Mouse (Mus musculus): ENCODE measurements around the gene Ybx3. TPM values are rescaled to one million over a fixed set of nuclear protein-coding genes. Genes with fewer than 3 reads are reported as not detected.

Gene Ybx3
- total RNA-seq (2021), result 100 to 1,000 TPM; 642 to 665 TPM
- long read RNA-seq, experiment 1, transcript Ybx3-201 (10 exons, 1,853 nt), result minor isoform, 297 of 1,244 reads
- long read RNA-seq, experiment 1, transcript Ybx3-202 (9 exons, 1,684 nt), result major isoform, 873 of 1,244 reads
- long read RNA-seq, experiment 1, partial matches to known transcripts, result 14 of 1,244 reads
- long read RNA-seq, experiment 1, other reads (novel, unspliced or antisense), result 59 of 1,244 reads
- long read RNA-seq, experiment 2, transcript Ybx3-202 (9 exons, 1,684 nt), result major isoform, 931 of 1,283 reads
- long read RNA-seq, experiment 2, transcript Ybx3-201 (10 exons, 1,853 nt), result minor isoform, 261 of 1,283 reads
- long read RNA-seq, experiment 2, partial matches to known transcripts, result 16 of 1,283 reads
- long read RNA-seq, experiment 2, other reads (novel, unspliced or antisense), result 74 of 1,283 reads

DNA sequence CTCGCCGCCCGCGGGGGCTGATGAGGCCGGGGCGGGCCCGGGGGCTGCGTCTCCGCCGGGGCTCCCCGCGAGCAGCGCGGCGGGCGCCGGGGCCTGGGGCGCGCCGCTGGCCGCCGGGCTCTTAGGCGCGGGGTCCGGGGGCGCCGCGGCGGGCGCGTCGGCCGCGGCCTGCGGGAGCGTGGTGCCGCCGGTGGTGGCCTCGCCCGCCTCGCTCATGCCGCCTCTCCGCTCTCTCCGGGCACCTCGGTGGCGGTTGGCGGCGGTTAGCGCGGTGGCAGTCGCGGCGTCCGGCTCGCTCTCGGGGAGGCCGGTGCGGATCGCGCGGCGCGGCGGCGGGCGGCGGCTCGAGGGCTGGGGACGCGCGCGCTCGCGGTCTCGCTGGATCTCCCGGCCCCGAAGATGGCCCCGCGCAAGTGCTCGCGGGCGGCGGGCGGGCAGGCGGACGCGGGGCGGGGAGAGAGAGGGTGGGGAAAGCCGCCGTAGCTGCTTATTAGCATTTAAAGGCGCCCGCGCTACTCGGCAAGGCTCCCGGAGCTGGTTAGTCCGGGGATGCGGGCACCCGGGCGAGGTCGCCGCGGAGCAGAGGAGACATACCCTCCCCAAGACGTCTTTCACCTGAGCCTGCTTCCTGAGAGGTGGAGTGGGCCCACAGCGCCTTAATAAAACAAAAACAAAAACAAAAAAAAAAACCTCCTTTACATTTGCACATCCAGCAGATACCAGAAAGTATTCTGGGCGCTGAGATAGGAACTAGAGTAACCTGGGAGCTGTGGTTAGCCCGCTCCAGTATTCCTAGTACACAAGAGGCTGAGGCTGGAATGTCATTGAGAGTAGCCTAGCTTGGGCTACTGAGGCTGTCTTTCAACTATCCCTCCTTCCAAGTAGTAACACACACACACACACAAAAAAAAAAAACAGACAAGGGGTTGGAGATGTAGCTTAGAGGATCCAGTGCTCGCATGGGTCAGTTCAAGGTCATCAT is at the start of gene Ybx3:
Ybx3 (minus strand) TSS at position 437 of the 982 bp plus-strand sequence.
- peak; percentile 88 for DNase-seq

GRCm38 (mm10) chr6:131436626-131437025 is 48.4 kb upstream of the Ybx3 start:
- no peak for DNase-seq

DNA sequence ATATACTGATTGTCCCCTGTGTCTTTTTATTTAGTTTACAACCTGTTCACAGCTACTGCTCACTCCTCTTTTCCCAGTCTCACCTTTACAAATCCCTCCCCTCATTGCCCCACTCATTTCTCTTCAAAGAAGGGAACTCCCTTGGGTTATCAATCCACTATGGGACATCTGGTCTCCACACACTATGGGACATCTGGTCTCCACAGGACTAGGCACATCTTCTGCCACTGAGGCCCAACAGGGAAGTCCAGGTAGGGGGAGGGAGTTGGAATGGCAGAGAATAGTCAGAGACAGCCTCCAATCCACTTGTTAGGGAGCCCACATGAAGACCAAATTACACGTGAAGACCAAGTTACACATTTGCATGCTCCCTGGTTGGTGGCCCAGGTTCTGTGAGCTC is 45.8 kb upstream of the Ybx3 start:
- DNase-seq, result no peak

DNA sequence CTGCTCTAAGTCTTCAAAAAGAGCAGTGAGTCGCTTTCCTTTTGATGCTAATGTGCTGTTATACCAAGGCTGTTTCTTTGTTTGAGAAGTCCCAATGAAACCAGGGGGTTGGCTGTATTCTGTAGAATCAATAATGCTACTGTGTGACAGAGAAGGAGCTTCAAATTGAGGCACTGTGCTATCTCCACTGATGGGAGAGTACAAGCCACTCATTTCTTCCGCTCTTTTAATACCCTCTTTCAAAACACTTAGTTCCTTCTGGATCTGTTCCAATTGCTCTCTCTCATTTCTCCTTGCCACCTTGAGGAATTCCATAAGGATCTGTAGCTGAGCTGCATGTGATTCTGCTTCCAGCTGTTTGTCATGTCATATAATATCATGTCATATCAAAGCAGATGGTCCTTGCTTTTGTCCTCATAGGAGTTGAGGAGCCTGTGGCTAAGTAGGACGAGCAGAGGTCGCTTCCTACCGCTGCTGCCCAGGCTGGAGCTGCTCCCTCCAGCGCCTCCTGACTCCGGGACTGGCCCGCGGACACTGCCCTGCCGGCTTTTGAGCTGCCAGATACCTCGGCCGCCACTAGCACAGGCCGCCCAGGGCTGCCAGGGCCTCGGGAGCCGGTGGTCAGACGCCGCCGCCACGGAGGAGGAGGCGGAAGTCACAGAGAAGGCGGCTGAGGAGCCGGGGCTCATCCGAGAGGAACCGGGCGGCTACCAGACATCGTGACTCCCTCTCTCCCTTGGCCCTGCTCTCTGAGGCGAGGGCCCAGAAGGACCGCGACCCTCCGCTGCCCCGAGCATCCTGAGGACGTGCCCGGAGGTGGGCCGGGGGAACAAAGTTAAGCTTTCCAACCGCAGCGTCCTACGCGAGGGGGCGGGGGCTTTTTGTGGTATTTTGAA is 45.1 kb upstream of the Ybx3 start:
- DNase-seq, result peak; percentile 9

DNA sequence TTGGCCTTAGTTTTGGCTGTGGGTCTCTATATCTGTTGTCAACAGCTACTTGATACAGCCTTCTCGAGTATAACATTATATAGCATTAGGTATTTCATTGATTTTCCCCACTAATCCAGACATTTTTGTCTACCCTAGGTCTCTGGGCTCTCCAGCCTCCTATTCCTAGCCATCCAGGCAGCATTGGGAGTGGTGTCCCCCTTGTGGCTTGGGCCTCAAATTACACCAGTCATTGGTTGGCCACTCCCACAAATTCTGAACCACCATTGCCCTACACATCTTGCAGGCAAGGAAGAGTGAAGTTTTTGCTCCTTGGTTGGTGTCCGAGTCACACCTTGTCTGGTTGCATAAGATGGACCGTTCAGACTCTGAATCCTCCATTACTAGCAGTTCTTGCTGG is 33.3 kb upstream of the Ybx3 start:
- peak; percentile 14 for DNase-seq

DNA sequence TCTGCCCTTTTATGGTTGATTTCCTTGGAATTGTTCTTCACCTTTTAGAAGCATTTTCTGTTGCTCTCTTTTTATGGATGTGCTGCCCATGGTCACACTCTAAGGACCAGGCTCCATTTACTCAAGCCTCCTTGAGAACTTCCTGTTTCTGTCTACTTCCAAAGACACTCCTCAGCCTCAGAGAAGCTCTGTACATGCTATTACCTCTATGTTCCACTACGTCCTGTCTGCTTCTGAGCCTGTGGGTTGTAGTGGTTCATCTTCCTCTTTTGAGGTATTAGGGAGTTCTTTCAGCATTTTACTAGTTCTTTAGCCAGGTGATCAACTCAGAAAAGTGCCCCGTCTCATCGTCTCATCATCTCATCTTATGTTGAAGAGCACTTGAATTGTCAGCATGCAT is 31.3 kb upstream of the Ybx3 start:
- no peak for DNase-seq

DNA sequence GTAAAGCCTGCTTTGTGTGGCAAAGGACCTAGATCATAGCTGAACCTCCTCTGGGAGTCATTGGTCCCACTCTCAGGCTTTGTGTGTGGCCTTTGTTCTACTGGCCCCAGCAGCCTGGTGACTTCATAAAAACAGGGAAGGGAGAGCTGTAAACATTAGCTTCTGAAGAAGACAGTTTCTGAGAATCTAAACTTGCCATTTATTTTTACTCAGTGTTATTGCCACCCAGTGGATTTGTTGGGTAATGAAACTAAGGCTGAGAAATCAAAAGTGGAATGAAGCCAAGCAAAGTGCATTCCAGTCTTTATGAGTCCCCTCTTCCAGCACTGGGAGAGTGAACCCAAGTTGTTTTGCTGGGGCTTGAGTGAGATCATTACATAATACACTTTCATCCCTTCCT is 30.5 kb upstream of the Ybx3 start:
- DNase-seq, result peak; percentile 5

DNA sequence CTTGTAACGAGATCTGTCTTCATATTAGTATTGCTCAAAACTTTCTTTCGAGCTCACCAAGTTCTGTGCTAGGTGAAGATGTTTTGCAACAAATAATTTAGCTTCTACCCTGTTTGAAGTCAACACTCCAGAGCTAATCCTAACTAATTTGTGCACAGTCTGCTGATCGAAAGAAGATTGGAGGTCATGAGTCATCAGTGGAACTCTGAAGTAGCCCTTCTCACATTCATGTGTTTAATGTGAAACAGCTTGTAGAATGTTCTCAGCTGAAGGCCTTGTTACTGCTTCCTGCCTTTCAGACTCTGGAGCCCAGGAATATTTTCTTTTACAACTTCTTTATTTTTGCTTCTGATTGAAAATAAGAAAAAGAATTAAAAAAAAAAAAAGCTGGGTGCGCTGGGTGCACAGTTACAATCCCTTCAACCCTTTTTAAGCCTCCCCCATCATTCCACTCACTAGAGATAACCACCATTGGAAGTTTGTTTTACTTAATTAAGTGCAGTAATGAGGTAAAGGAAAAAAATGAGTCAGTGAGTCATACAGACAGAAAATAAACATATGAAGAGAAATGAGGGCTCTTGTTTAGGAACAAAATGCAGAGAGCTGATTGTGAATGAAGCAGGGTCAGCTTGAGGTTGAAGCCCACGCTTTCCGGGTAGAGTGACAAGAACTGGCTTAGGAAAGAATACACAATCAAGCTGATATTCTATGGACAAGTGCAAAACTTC is 23.0 kb upstream of the Ybx3 start:
- no peak for DNase-seq

DNA sequence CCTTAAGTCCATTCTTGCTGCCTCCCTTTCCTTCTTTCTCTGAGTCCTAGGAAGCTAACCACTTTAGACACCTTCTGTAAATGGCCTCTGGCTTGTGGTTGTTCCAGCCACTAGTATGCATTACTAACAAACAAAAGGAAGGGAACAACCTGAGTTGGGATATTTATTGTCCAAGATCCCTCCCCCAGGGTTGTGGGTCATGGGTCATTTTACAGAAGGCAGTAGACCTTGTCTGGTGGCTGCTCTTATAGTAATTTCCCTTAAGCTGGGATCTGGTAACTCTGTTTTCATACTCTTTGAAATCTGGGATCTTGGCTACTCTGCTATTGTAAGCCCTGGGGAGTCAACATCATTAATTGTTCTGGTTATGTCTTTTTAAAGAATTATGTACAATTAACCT is 18.7 kb upstream of the Ybx3 start:
- no peak for DNase-seq

DNA sequence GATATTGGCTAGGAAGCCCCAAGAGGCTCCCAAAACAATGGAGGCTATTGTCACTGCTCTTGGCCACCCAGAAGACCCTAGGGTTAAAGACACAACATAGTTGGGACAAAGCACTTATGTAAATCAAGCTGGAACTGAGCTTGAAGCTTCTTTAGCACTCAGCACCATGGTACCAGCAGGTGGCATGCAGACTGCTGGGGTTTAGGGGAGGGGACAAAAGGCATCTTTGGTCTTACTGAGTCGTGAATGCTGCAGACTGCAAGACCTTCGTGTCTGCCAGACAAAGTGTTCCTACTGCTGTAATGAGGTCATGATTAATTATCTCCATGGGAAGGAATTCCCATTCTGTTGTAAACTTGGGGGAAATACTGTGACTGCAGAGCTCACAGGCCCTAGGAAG is 17.6 kb upstream of the Ybx3 start:
- DNase-seq, result no peak

DNA sequence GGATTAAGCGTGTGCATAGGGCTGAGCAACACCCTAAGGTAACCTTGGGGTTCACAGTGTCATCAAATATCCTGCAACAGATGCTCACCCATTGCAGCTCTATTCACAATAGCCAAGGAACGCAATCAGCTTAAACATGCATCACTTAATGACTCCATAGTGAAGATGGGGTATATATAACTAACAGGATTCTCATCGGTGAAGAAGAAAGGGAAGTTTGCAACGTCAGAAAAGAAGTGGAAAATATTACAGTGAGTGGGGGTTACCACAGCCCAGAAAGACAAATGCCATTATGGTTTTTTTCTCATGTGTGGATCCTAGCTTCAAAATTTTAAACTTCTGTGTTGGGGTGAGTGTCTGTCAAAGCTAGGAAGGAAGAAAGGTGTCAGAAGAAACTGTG is 16.9 kb upstream of the Ybx3 start:
- DNase-seq, result no peak

GRCm38 (mm10) chr6:131404260-131404659 is 16.0 kb upstream of the Ybx3 start:
- DNase-seq, result no peak

DNA sequence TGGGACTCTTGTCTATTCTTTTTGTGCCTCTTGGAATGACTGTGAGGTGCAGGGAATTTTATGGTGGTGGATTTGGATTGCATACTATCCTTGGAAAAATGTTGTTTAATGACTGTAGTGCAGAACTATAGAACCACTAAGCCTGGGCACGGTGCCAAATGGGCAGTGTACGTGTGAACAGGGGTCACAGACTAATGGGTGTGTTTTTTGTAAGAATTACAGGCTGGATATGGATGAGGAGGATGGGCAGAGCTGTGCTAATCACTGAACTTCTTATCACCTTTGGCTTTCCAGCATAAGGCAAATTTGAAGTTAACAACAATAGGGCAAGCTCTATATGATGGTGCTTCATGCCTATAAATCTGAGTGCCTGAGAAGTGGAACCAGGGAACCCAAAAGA is 14.8 kb upstream of the Ybx3 start:
- peak; percentile 17 for DNase-seq

GRCm38 (mm10) chr6:131402606-131403005 is 14.3 kb upstream of the Ybx3 start:
- no peak for DNase-seq

DNA sequence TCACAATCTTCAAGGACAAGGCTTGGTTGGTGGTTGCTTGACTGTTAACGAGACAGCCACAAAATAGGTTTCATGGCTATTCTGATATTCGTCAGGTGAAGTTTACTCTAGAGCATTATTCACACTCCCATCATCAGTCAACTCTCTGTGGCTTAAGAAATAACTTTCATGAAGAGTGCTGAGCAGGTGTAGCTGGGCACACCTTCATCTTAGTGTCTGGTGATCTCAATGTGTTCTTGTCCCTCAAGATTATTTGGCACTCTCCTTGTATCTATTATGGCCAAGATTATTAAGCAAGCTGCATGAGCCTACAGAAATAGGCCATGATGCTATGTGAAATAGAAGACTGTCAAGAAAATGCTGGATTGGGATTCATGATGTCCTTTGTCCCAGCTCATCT is 13.0 kb upstream of the Ybx3 start:
- DNase-seq, result no peak

DNA sequence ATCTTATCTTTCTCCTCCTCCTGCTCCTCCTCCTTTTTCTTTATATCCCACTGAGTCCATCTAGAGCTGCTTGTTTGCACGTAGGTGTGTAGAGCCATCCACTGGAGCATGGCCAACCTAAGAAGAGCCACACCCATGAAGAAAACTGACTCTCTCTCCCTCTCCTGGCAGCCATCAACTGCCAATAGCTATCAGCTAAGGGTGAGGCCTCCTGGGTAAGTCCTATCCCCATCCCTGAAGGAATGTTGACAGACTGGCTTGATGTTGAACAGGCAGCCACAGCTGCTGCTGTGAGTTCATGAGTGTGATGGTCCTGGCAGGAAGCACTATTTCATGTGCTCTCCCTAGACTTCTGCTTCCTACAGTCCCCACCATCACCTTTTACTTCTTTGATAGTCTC is 8.4 kb upstream of the Ybx3 start:
- no peak for DNase-seq

GRCm38 (mm10) chr6:131393873-131394660 is 5.8 kb upstream of the Ybx3 start:
- no peak for DNase-seq

GRCm38 (mm10) chr6:131387221-131388039 is 846 bp downstream of the Ybx3 start:
- peak; percentile 66 for DNase-seq

- no peak for DNase-seq
Observed at GRCm38 (mm10) chr6:131386416-131387019, 1.8 kb downstream of the Ybx3 start.

All from gastrocnemius, postnatal 10 days (tissue).